Mouse (Mus musculus) neural tube, embryonic 14.5 days (tissue): ENCODE measurements around the gene Osbpl10. TPM values are rescaled to one million over a fixed set of nuclear protein-coding genes. Genes with fewer than 3 reads are reported as not detected.

Source experiments
- ATAC-seq: fragments of 200-750 bp; cut with Nextera tagmentation; 2 replicates; pipeline ENCODE4 v1.8.0; 2017; ENCODE audit warnings: low read depth, mild to moderate bottlenecking, moderate TSS enrichment, moderate library complexity
- H3K27ac ChIP-seq: fragments of 300-500 bp; sonication (generic); 2 replicates; pipeline ENCODE4 v1.5.1; 2014; ENCODE audit warnings: low read depth, mild to moderate bottlenecking, control low read depth, low read length, moderate library complexity, mixed read lengths
- H3K27me3 ChIP-seq: fragments of 300-500 bp; sonication (generic); 2 replicates; pipeline ENCODE4 v1.6.1; 2014; ENCODE audit warnings: low read length; ENCODE audit not compliant: control insufficient read depth, insufficient read depth
- H3K36me3 ChIP-seq: fragments of 300-500 bp; sonication (generic); 2 replicates; pipeline ENCODE4 v1.6.1; 2014; ENCODE audit warnings: low read length, mixed read lengths; ENCODE audit not compliant: control insufficient read depth, insufficient read depth
- H3K4me1 ChIP-seq: fragments of 300-500 bp; sonication (generic); 2 replicates; pipeline ENCODE4 v1.6.1; 2014; ENCODE audit warnings: low read length; ENCODE audit not compliant: control insufficient read depth, insufficient read depth
- H3K4me2 ChIP-seq: fragments of 300-500 bp; sonication (generic); 2 replicates; pipeline ENCODE4 v1.6.1; 2014; ENCODE audit warnings: mild to moderate bottlenecking, low read depth, low read length, control low read depth
- H3K4me3 ChIP-seq: fragments of 300-500 bp; sonication (generic); 2 replicates; pipeline ENCODE4 v1.5.1; 2014; ENCODE audit warnings: low read depth, low read length, control low read depth, mixed read lengths
- H3K9ac ChIP-seq: fragments of 300-500 bp; sonication (generic); replicated peaks from 2 replicates; pipeline ENCODE4 v1.6.1; 2014; ENCODE audit warnings: low read depth, mild to moderate bottlenecking, control low read depth, low read length, mixed read lengths
- H3K9me3 ChIP-seq: fragments of 300-500 bp; sonication (generic); 2 replicates; pipeline ENCODE4 v1.6.1; 2016; ENCODE audit warnings: low read length; ENCODE audit not compliant: control insufficient read depth
- WGBS: fragments of 180-500 bp; shearing (Covaris S2); extraction: QIAGEN DNeasy Blood & Tissue Kit; methylation state at CpG from one replicate; pipeline ENCODE4 v1.1.7; 2014; 5-methylcytosine and 5-hydroxymethylcytosine counted together
- polyA plus RNA-seq: library from polyadenylated mRNA; unstranded; fragments of >200 nt; fragmentation: Nextera tagmentation; extraction: Ambion mirVana; gene quantifications from 2 replicates; pipeline ENCODE4 v1.2.1, GENCODE M21; 2014

Osbpl10 gene
- polyA plus RNA-seq, 1 experiment from 2014 or later = 3.3 TPM

DNA sequence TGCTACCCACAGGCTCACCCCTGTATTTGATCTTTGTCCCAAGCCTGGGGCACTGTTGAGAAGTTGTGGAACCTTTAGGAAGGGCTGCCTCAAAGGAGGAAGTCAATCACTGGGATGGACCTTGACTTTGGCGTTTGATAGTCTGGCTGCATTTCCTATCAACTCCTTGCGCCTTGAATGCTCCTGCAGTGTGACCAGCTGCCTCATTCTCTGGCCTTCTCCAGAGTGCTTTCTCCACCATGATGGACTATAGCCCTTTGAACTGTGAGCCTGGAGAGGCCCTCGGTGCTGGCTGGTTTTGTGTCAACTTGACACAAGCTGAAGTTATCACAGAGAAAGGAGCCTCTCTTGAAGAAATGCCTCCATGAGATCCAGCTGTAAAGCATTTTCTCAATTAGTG, 33.7 kb upstream of the Osbpl10 start:
- no peak for ATAC-seq
- H3K4me2 ChIP-seq = no peak overlapping the region
- H3K27me3 ChIP-seq = no peaks in the 10 kb centered on the region
- H3K27ac ChIP-seq = no peak overlapping the region
- no peaks in the 10 kb centered on the region for H3K9me3 ChIP-seq
- no peak overlapping the region for H3K4me3 ChIP-seq
- H3K36me3 ChIP-seq = no peaks in the 10 kb centered on the region
- WGBS = 92% methylated on average over 3 of the region's 3 CpGs
- no peaks in the 10 kb centered on the region for H3K4me1 ChIP-seq
- no peak overlapping the region for H3K9ac ChIP-seq

DNA sequence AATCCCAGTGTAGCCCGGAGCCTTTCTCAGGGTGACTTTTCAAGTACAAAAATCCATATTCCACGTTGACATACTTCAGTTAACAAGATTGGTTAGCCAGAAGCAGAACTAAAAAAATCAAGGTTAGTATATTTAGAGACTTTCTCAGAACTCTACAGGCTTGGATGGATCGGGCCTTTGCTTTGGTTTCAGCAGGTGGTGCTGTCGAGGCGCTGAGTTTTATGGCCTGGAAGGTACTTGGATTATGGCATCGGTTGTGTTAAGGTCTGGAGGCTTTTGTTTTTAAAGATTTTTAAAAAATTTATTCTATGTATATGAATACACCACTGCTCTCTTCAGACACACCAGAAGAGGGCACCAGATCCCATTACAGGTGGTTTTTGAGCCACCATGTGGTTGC, 32.8 kb upstream of the Osbpl10 start:
- Histone ChIP-seq H3K27ac (no peak overlapping the region), H3K9ac (no peak overlapping the region), H3K36me3 (no peaks in the 10 kb centered on the region), H3K4me2 (no peak overlapping the region), H3K9me3 (no peaks in the 10 kb centered on the region), H3K27me3 (no peaks in the 10 kb centered on the region), H3K4me1 (no peaks in the 10 kb centered on the region), H3K4me3 (no peak overlapping the region)
- WGBS = 83% methylated on average over 6 of the region's 6 CpGs
- ATAC-seq = no peak

DNA sequence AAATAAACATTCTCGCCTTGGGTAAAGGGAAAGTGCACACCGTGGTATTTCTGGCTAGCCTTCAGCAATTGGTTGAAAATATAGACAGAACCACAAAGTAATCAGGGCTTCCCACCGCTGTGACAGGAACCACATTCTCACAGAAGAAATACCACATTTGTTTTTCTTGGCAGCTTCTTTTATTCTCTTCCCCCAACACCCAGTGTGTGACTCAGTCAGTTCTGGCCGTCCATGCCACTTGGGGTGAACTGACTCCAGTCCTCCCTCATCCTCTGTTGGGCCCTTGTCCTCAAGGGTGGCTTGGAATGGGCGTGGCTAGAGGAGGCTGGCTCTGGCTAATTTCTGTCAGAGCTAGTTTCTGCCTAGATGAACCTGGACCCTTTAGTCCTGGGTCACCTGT, 30.0 kb upstream of the Osbpl10 start:
- no peaks in the 10 kb centered on the region for H3K27me3 ChIP-seq
- H3K4me3 ChIP-seq = no peak overlapping the region
- no peaks in the 10 kb centered on the region for H3K4me1 ChIP-seq
- 57% methylated on average over 5 of the region's 5 CpGs for WGBS
- ATAC-seq = no peak
- no peaks in the 10 kb centered on the region for H3K9me3 ChIP-seq
- no peaks in the 10 kb centered on the region for H3K36me3 ChIP-seq
- no peak overlapping the region for H3K4me2 ChIP-seq
- H3K9ac ChIP-seq = no peak overlapping the region
- no peak overlapping the region for H3K27ac ChIP-seq

DNA sequence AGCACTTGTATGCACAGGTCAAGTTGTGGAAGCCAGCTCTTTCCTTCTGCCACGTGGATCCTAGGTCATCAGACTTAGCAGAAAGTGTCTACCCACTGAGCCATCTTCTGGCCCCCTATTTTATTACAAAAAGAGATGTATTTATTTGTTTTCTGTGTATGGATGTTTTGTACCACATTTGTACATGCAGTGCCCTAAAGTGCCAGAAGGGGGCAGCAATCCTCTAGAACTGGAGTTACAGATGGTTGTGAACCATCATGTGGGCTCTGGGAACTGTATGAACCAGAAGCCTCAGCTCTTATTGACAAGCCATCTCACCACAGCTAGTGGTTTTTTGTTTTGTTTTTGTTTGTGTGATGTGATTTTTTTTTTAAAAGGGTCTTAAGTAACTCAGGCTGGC, 25.5 kb upstream of the Osbpl10 start:
- Histone ChIP-seq H3K4me1 (no peaks in the 10 kb centered on the region), H3K27ac (no peak overlapping the region), H3K4me3 (no peak overlapping the region), H3K27me3 (no peaks in the 10 kb centered on the region), H3K36me3 (no peaks in the 10 kb centered on the region), H3K9ac (no peak overlapping the region), H3K4me2 (no peak overlapping the region), H3K9me3 (no peaks in the 10 kb centered on the region)
- ATAC-seq = no peak
- WGBS = 33% methylated on average over 1 of the region's 1 CpGs

- no peak overlapping the region for H3K4me3 ChIP-seq
- WGBS = 94% methylated on average over 11 of the region's 11 CpGs
Observed at GRCm38 (mm10) chr9:114955340-114955739, 23.0 kb upstream of the Osbpl10 start.

GRCm38 (mm10) chr9:114956945-114957344, 21.4 kb upstream of the Osbpl10 start:
- 48% methylated on average over 5 of the region's 5 CpGs for WGBS
- no peak for ATAC-seq
- Histone ChIP-seq H3K4me1 (no peaks in the 10 kb centered on the region), H3K9me3 (no peaks in the 10 kb centered on the region), H3K27ac (no peak overlapping the region), H3K27me3 (no peaks in the 10 kb centered on the region), H3K36me3 (no peaks in the 10 kb centered on the region), H3K9ac (no peak overlapping the region), H3K4me2 (no peak overlapping the region), H3K4me3 (no peak overlapping the region)

More at GRCm38 (mm10) chr9:114955340-114955739, 23.0 kb upstream of the Osbpl10 start:
- Histone ChIP-seq H3K27me3 (no peaks in the 10 kb centered on the region), H3K9ac (no peak overlapping the region), H3K27ac (no peak overlapping the region), H3K9me3 (no peaks in the 10 kb centered on the region), H3K4me2 (no peak overlapping the region), H3K4me1 (no peaks in the 10 kb centered on the region), H3K36me3 (no peaks in the 10 kb centered on the region)
- no peak for ATAC-seq

DNA sequence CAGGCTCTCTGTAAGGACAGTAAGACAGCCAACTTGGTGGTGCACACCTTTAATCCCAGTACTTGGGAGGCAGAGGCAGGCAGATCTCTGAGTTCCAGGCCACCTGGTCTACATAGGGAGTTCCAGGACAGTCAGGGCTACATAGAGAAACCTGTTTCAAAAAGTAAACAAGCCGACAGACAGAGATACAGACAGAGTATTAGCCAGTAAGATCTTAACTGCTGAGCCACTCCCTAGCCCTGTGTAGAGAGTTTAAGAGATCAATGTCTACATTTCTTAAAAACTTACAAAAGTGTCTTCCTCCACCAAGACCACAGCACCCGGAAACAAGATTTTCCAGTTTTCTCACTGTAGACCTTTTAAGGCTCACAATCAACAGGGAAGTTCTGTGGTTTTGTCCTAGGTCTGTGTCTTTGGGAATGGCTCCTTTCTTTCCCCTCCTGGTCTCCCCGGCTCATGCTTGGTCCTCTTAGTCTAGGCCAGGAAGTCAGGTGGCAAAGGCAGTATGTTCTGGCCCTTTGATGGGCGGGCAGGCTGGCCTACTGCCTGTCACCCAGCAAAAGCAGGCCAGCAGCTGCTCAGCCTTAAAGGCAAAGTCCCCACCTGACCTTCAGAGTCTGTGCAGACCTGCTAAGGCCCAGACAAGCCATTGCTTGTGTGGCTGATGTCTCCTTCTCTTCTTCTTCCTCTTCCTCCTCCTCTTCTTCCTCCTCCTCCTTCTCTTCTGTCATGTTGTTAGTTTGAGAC, 18.2 kb upstream of the Osbpl10 start:
- no peak overlapping the region for H3K4me2 ChIP-seq
- no peak overlapping the region for H3K27ac ChIP-seq
- H3K9ac ChIP-seq = no peak overlapping the region
- no peak for ATAC-seq
- no peak overlapping the region for H3K4me3 ChIP-seq
- H3K36me3 ChIP-seq = no peaks in the 10 kb centered on the region
- no peaks in the 10 kb centered on the region for H3K27me3 ChIP-seq
- no peaks in the 10 kb centered on the region for H3K9me3 ChIP-seq
- no peaks in the 10 kb centered on the region for H3K4me1 ChIP-seq
- 87% methylated on average over 4 of the region's 4 CpGs for WGBS

GRCm38 (mm10) chr9:114960844-114961243, 17.5 kb upstream of the Osbpl10 start:
- no peaks in the 10 kb centered on the region for H3K9me3 ChIP-seq
- H3K4me2 ChIP-seq = no peak overlapping the region
- no peaks in the 10 kb centered on the region for H3K4me1 ChIP-seq
- H3K27ac ChIP-seq = no peak overlapping the region
- H3K9ac ChIP-seq = no peak overlapping the region
- H3K36me3 ChIP-seq = no peaks in the 10 kb centered on the region
- 85% methylated on average over 6 of the region's 6 CpGs for WGBS
- H3K4me3 ChIP-seq = no peak overlapping the region
- ATAC-seq = no peak
- H3K27me3 ChIP-seq = no peaks in the 10 kb centered on the region

GRCm38 (mm10) chr9:114964093-114964492, 14.3 kb upstream of the Osbpl10 start:
- Histone ChIP-seq H3K4me3 (no peak overlapping the region), H3K27me3 (no peaks in the 10 kb centered on the region), H3K36me3 (no peaks in the 10 kb centered on the region), H3K27ac (no peak overlapping the region), H3K4me2 (no peak overlapping the region), H3K9ac (no peak overlapping the region), H3K9me3 (no peaks in the 10 kb centered on the region), H3K4me1 (no peaks in the 10 kb centered on the region)
- ATAC-seq = no peak
- 59% methylated on average over 3 of the region's 3 CpGs for WGBS
